Mouse (Mus musculus) gastrocnemius, postnatal 25 days (tissue): ENCODE measurements at regions not wholly inside any gene's neighbourhood (a gene's known extent, or its start where the extent isn't known, plus 50 kb on each side); places are given as distances from the start of the nearest gene placed in this dataset.

ENCODE experiments used
- DNase-seq: peaks from one replicate; pipeline ENCODE4 v3.0.0; 2022
- microRNA-seq, 2 experiments: library from miRNA; unstranded; fragments of <30 nt; microRNA quantifications; one replicate each; pipeline ENCODE4 v1.2.0; 2021; ENCODE audit warnings: borderline replicate concordance in 2 of 2

DNA sequence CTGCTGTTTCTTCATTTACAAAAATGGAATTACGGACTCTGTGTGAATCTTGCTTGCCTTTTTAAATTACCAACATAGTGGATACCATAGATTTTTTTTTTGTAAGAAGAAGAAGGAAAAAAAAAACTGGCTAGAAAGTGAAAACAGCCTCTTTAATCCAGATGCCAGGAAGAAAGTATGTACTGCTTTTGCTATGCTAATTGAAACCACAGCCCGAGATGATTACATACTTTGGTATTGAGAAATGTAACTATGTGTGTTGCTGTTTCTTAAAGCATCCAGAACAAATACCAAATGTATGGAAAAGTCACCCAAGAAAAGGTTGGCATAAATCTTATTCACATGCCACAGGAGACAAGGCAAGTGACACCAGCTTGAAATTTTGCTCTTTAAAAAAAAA, 93.2 kb upstream of the Nfe2l3 start:
- no peak for DNase-seq

DNA sequence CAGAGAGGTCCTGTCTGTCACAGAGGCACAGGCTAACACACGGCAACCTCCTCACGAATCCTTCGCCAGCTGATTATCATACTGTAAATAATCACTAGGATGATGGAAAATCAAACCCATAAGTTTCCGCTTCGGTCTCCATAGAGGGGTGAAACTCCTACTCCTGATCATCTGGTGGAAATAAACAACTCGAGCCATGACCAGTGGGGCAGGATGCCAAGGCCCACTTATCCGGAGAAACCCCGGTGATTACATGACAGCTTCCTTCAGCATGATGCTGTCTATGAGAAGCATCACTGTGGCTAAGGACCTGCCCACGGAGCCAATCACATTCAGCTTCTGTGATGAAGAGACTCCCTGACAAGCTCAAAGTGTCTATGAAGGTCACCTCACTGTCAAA, 84.7 kb upstream of the Nfe2l3 start:
- DNase-seq: no peak

DNA sequence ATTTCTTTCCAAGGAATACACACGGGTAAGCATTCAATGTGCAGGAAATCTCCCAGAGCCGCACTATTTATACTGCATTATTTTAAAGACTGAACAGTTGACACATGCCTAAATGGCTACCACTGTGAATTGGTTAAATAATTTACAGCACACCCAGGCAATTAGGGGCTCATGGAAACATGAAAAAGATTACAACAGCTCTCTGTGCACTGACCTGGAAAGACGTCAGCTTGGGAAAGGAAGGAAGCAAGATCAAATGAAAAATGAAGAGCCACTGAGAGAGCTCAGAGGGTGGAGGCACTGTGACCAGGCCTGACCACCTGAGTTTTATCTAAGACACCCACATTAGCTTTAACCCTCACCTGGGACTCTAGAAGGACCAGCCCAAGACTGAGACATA, 82.7 kb upstream of the Nfe2l3 start:
- no peak for DNase-seq

DNA sequence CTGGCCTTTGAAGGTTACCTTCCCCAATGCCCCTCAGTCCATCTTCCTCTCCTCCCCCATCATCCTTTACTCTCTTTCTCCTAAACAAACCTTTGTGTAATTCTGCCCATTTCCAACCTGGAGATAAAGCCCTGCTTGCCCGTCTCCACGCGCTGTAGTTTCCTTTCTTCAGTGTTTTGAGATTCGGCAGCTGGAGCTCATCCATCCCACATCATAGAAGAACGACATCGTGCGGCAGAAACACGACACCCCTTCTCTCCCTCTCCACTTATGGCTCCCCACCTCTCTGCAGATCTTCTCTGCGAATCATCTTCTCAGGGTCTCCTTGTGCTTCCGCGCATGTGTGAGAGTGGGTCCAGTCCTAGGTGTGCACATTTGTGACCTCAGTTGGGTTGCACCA, 77.4 kb upstream of the Nfe2l3 start:
- DNase-seq: no peak

DNA sequence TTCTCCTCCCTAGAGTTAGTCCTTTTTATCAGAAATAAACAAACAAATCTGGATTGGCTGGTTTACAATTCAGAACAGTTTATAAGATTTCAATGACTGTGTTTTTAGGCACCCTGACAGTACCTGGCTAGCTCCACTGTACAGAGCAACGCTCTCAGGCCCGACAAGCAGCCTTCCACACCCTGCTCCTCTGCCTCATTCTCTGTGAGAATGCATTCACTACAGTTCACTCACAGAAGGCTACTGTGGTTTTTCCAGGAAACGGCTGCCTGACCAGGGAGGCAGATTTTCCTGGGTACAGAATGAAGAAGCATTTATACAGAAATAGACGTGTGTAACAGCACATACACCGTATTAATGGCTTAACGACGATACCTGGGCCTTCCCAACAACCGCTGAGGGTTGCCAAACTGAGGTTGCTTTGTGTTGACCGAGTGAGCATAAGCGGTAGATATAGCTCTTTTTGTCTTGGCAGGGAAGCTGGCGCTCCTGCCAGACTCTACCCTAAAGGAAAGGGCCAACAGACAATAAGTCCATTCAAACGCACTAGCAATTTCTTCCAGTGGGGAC, 70.8 kb upstream of the Nfe2l3 start:
- DNase-seq: no peak

DNA sequence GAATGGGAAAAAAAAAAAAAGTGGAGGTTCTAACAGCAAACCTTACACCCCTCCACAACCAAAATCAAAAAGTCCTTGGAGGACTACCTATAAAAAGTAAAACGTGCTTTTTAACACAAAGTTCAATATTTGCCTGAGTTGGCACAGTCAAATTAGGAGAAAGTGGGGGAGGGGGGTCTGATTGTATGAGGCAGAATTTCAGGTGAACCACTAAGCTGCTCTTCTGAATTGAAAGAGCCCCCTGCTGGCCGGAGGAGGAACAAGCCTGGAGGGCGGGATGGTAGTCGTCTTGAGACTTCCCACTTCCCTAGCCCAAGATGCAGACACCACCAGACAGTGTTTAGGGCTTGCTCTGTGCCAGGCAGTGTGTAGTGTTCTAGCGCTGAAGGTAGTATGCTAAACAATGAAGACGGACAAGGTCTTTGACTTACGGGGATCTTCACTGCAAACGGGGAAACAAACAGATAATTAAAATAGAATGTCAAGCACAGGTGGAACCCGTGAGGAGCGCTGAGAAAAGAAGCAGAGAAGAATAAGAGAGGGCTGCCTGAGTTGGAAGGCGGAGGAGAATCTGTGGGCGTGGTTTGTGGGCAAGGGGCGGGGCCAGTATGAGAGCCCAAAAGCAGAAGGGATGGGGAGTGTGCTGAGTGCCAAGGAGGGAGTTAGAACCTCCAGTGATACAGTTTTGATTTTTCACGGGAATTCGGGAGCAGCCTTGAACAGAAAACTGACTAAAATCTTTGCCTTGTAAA, 69.8 kb upstream of the Nfe2l3 start:
- peak; percentile 52 for DNase-seq

DNA sequence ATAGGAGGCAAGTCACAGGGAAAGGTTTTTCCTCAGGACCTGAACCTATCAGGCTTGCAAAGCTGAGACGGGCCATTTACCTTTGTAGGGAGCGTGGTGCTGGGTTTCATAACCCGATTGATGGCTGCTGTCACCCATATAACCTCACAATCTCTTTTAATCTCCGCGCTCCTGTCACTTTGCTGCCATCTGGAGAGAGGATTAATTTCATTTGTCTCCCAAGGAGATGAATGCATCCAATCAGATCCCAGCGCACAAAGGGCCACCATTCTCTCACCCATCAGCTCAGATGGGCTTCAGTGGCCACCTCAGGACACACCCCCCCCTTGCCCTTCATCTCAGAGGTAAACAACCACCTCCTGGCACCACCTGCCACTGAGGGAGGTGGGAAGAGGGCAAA, 67.7 kb upstream of the Nfe2l3 start:
- DNase-seq: no peak

DNA sequence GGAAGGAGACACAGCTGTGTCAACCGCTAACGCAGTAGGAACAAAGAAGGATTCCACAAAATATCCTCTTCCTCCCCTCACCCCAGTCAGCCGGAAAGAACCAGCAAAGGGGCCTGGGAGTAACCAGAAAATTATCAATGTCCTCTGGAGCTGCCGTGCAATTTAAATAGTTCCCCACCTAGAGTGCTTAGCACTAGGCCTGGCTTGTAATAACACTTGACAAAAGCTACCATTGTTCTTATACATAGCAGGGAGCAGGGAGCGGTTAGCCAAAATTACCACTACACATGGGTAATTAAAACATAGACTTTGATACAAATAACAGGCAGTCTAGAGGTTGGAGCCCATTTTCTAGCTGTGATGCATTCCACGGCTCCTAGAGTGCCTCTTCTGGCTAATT, 62.7 kb upstream of the Nfe2l3 start:
- DNase-seq: no peak

DNA sequence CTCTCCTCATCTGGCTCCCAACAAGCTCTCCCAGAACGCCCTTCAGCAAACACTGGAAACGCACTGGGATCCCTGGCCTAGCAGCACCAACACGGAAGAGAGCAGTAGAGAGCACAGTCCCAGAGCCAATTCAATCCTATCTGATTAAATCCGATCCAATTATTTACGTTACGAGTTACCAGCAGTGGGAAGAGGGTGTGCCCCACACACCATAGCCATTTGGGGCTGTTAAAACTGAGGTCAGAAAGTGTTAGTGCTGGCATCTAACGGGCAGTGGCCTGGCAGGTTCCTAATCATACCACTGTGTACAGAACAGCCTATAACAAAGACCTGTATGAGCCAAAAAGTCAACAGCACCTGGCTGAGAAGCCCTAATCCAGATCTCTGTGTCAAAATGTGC, 60.1 kb upstream of the Nfe2l3 start:
- DNase-seq: no peak

DNA sequence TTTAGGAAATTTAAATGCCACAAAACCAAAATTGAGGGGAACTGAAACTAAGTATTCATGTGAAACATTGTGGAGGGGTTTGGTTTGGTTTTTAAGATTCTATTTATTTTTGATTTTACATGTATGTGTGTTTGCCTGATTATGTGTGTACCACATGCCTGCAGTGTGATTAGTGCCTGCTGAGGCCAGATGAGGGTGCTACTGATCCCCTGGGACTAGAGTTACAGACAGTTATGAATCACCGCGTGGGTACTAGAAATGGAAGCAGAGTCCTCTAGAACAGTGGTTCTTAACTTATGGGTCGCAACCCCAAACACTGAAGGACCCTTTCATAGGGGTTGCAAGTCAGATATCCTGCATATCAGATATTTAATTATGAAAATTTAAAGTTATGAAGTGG, 54.0 kb upstream of the Nfe2l3 start:
- DNase-seq: no peak

DNA sequence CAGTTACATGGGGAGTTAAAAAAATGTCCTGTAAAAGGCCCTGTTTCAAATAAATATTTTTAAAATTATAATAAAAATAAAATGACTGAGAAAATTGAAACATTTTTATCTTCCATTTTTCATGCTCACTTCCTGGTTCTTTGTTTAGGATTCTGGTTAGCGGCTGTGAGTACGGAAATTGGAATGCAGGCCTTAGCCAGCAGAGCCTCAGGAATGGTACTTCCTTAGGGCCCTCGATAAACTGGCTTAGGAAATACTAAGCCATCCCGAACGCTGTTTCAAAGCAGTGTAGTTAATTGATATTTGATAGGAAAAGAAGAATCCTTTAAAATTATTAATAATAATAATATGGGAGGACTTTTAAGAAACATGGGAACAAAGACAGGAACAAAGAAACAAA, 53.4 kb upstream of the Nfe2l3 start:
- no peak for DNase-seq

DNA sequence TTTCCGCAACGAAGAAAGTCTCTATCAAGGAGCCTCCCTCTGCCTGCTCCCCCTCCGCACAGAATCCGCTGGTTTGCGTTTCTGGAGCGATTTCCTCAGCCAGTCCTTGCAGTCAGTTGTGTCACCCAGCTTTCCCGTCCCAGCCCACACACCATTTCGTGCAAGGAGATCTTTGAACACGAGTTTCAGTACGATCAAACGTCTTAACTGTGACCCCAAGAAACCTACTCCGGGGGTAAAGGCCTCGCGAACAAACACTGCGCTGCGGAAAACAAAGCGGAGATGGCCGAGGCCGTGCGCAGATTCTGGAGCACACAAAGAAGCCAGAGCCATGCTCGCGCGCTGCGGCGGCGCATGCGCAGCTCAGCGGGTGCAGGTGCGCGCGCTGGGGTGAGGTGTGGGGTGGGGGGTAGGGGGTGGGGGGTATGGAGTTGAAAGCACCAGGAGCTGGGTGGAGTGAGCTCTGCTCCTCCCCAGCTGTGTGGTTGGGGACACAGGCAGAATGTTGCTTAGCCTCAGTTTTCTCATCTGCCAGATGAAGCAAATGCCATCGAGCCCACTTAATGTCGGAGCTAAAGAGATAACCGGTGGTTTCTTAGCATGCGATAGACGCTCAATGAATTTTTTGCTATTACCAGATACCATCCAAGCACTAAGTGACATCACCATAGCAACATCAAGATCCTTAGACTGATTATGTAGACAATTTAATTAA, 52.8 kb upstream of the Nfe2l3 start:
- DNase-seq: peak; percentile 14

DNA sequence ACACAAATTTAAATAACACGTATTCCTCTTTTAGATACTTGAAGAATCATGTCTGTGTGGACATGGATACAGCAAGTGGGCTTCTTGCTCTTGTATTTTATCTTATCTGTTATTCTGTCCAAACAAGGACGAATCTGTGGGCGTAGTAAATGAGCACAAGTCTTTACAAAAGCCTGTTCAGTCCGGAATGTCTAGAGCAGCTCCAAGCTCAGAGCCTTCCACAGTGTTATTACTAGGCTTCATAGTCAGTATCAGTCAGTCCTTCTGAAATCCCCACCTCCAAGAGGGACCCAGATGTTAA, 52.2 kb upstream of the Nfe2l3 start:
- no peak for DNase-seq

DNA sequence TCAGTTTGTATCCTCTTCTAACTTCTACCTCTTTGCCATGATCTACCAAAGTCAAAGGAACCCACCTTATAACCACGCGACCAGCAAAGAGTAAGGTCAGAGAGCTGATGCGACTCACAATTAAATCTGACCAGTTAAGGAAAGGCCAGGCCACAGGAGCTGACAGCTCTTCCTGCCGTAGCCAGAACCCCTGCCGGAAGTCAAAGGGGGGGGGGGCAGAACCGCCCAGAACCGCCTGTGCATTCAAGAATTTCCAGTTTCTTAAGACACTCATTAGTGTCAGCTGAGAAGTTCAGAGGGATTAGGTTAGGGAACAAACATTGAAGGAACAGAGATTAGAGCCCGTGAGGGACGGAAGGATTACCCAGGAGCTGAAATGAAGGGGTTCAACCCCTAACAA, 51.0 kb upstream of the Nfe2l3 start:
- no peak for DNase-seq

Small RNA genes in the stretch of these regions (microRNA-seq; reads per million reads assigned to microRNA genes)
- gene Mir148a: 291 to 863 reads per million in 2 experiments
